8 mouse cellular contexts compared by ENCODE assay signal in genomic region chr6:117916737-117917426, GRCm38 (mm10). TPM values are rescaled to one million over a fixed set of nuclear protein-coding genes. Genes with fewer than 3 reads are reported as not detected.
A peak's percentile ranks its signal among the peaks of the same experiment; 100 is the strongest.
DNase-seq lines count a peak whose midpoint lies in the region; ATAC-seq lines count a peak whose summit lies in the region.

No protein-coding gene starts in this region.

- H3K9ac ChIP-seq in embryonic facial prominence, embryonic 12.5 days: peak overlapping the region; percentile 71
- peak overlapping the region; percentile 93 for H3K9ac ChIP-seq in liver, embryonic 11.5 days (ENCODE audit: low read depth, low read length)

- H3K4me3 ChIP-seq in embryonic facial prominence, embryonic 12.5 days: peak overlapping the region; percentile 72
- peak overlapping the region; percentile 76 for H3K4me3 ChIP-seq in liver, embryonic 11.5 days (ENCODE audit: low read depth, low read length)

- WGBS in embryonic facial prominence, embryonic 12.5 days: under 1% methylated on average over 60 of the region's 62 CpGs
- under 1% methylated on average over 61 of the region's 62 CpGs for WGBS in liver, embryonic 11.5 days

- H3K27me3 ChIP-seq in embryonic facial prominence, embryonic 12.5 days: no peaks in the 10 kb centered on the region
- no peaks in the 10 kb centered on the region for H3K27me3 ChIP-seq in liver, embryonic 11.5 days (replicated peaks; ENCODE audit: control insufficient read depth, insufficient read depth, low read length)

- ATAC-seq in embryonic facial prominence, embryonic 12.5 days (ENCODE audit: insufficient number of reproducible peaks, insufficient read depth, low FRiP score, low TSS enrichment): peak; percentile 93
- ATAC-seq in liver, embryonic 11.5 days (replicated peaks; ENCODE audit: low FRiP score): peak; percentile 95
- peak; percentile 92 for ATAC-seq in monocyte, adult 5-6 weeks (replicated peaks; ENCODE audit: insufficient number of reproducible peaks, low FRiP score, low TSS enrichment, poor library complexity, severe bottlenecking)

- H3K9me3 ChIP-seq in embryonic facial prominence, embryonic 12.5 days: no peaks in the 10 kb centered on the region
- H3K9me3 ChIP-seq in liver, embryonic 11.5 days (ENCODE audit: control insufficient read depth, low read length): no peaks in the 10 kb centered on the region

- peaks cover 38% of the 10 kb centered on the region for H3K4me1 ChIP-seq in embryonic facial prominence, embryonic 12.5 days
- peaks cover 47% of the 10 kb centered on the region for H3K4me1 ChIP-seq in liver, embryonic 11.5 days (replicated peaks; ENCODE audit: control insufficient read depth, insufficient read depth, low read length)

- peaks cover 13% of the 10 kb centered on the region; the same call in 1 of the 2 replicates for H3K36me3 ChIP-seq in embryonic facial prominence, embryonic 12.5 days
- H3K36me3 ChIP-seq in liver, embryonic 11.5 days (ENCODE audit: control insufficient read depth, insufficient read depth, low read length): peaks cover 12% of the 10 kb centered on the region; the same call in 1 of the 2 replicates

- peak; percentile 88 for DNase-seq in B cell, adult 2 months
- peak; percentile 86 to 91 for DNase-seq in adrenal gland, postnatal 36 days
- peak; percentile 88 to 91 for DNase-seq in heart, adult 18-20 months
- peak; percentile 93 for DNase-seq in kidney, adult 11 months
- peak; percentile 92 for DNase-seq in liver, embryonic 11.5 days (ENCODE audit: low spot score)
- peak; percentile 93 to 95 for DNase-seq in spleen, postnatal 36 days (ENCODE audit: low spot score in 2 of 2)

- H3K27ac ChIP-seq in embryonic facial prominence, embryonic 12.5 days: peak overlapping the region; percentile 96
- peak overlapping the region; percentile 99 for H3K27ac ChIP-seq in liver, embryonic 11.5 days (ENCODE audit: low read depth, low read length)

- H3K4me2 ChIP-seq in embryonic facial prominence, embryonic 12.5 days (replicated peaks): peak overlapping the region; percentile 79
- H3K4me2 ChIP-seq in liver, embryonic 11.5 days: peak overlapping the region; percentile 82

RNA-seq across cellular contexts. Expression of gene Hnrnpf, which starts 16.8 kb away (rescaled TPM):
- total RNA-seq in adrenal gland, postnatal 36 days (2021): 100 to 1,000 TPM; 380 to 388 TPM
- polyA plus RNA-seq in embryonic facial prominence, embryonic 12.5 days (2016; fragmentation: Nextera tagmentation; extraction: Ambion mirVana): 659 and 677 TPM in 2 replicates
- 100 to 1,000 TPM; 193 to 194 TPM for total RNA-seq in heart, adult 18-20 months (2021)
- 960 and 1,037 TPM in 2 replicates for polyA plus RNA-seq in liver, embryonic 11.5 days (2014; fragmentation: Nextera tagmentation; extraction: Ambion mirVana)
- 1,228 to 1,583 TPM (median 1,384 TPM) in 3 replicates for total RNA-seq in monocyte, adult 5-6 weeks (2017)

RNA-seq across cellular contexts. Expression of gene Fxyd4, which starts 20.6 kb away (rescaled TPM):
- not detected for total RNA-seq in adrenal gland, postnatal 36 days (2021)
- 2.2 and 3.7 TPM in 2 replicates for polyA plus RNA-seq in embryonic facial prominence, embryonic 12.5 days (2016; fragmentation: Nextera tagmentation; extraction: Ambion mirVana)
- total RNA-seq in heart, adult 18-20 months (2021): not detected
- polyA plus RNA-seq in liver, embryonic 11.5 days (2014; fragmentation: Nextera tagmentation; extraction: Ambion mirVana): 1.2 and 2.1 TPM in 2 replicates
- not detected in 3 replicates for total RNA-seq in monocyte, adult 5-6 weeks (2017)

RNA-seq across cellular contexts. Expression of gene Zfp239, which starts 55.0 kb away (rescaled TPM):
- 1 to 10 TPM; 2.3 to 3.3 TPM for total RNA-seq in adrenal gland, postnatal 36 days (2021)
- polyA plus RNA-seq in embryonic facial prominence, embryonic 12.5 days (2016; fragmentation: Nextera tagmentation; extraction: Ambion mirVana): 15.7 and 19.2 TPM in 2 replicates
- under 1 TPM; 0.17 to 0.18 TPM for total RNA-seq in heart, adult 18-20 months (2021)
- 8.2 and 8.7 TPM in 2 replicates for polyA plus RNA-seq in liver, embryonic 11.5 days (2014; fragmentation: Nextera tagmentation; extraction: Ambion mirVana)
- 0.19 to 1.1 TPM in 2 of 3 replicates, not detected in the other for total RNA-seq in monocyte, adult 5-6 weeks (2017)

Comparison
In these comparisons a context has a peak if more than half of its experiments do, and no peak if none do; other contexts are left out.
1. Peak in every context shown above with its lines: DNase-seq, ATAC-seq, H3K4me3 ChIP-seq and H3K27ac ChIP-seq.